Mouse (Mus musculus): ENCODE measurements at regions not wholly inside any gene's neighbourhood (a gene's known extent, or its start where the extent isn't known, plus 50 kb on each side); places are given as distances from the start of the nearest gene placed in this dataset.

DNA sequence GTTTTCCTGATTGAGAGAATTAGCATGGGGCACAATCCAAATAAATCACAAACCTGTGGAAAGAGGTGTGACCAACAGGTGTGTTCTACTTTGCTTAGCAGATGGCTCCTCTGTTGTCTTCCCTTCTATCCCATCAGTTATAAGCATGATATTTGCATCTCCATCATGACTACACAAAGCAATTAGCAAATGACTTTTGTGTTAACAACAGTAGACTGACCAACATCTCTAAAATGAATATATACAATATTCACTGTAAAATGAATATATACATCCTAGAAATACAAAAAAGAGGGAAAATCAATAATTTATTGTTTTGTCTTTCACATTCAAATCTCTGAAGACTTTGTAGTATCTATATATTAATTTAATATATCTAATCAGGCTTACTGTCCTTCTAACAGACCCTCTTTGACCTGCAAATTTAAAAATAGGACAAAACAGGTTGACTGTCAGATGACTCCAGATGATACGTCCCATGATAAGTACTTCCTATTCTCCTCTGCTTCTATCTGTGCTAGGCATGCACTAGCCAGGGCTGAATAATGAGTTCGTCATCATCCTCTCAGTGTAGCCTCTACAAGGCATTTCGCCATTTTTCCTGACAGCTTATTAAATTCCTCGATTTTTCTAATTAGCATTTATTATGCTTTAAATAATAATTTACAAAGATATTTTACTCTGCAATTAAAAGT lies 519.5 kb upstream of the Cited2 start:
- ATAC-seq (ENCODE audit: low FRiP score) = peak; percentile 64; the same call in 1 of the 2 replicates
- Histone ChIP-seq H3K27ac (peak overlapping the region; percentile 64; the same call in 1 of the 2 replicates), H3K27me3 (peaks cover 11% of the 10 kb centered on the region; the same call in 1 of the 2 replicates), H3K9ac (no peak overlapping the region), H3K4me2 (no peak overlapping the region), H3K4me1 (peaks cover 20% of the 10 kb centered on the region), H3K9me3 (no peaks in the 10 kb centered on the region), H3K36me3 (replicated peaks) (no peaks in the 10 kb centered on the region), H3K4me3 (replicated peaks) (no peak overlapping the region)
- WGBS = 49% methylated on average over 4 of the region's 4 CpGs

DNA sequence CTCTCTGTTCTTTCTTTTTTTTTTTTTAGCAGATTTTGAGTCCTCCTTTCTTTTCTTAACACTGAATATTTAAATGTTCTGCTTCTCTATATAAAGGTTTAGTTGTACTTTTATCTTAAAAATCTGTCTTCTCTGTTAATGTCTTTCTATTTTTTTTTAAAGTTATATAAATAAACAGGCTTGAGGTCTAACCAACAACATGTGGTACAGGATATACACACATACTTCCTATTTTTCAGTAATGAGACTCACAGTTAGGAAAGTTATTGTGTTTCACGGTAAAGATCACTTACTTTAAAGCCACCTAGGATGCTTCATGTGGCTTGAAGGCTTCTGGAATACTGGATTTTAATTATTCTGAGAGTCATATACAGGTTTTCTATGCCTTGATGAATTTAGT lies 518.9 kb upstream of the Cited2 start:
- H3K4me3 ChIP-seq (replicated peaks) = no peak overlapping the region
- H3K27me3 ChIP-seq = peaks cover 11% of the 10 kb centered on the region; the same call in 1 of the 2 replicates
- no peak overlapping the region for H3K9ac ChIP-seq
- peaks cover 20% of the 10 kb centered on the region for H3K4me1 ChIP-seq
- H3K9me3 ChIP-seq = no peaks in the 10 kb centered on the region
- 59% methylated on average over 1 of the region's 1 CpGs for WGBS
- H3K36me3 ChIP-seq (replicated peaks) = no peaks in the 10 kb centered on the region
- H3K27ac ChIP-seq = no peak overlapping the region
- H3K4me2 ChIP-seq = no peak overlapping the region
- no peak for ATAC-seq (ENCODE audit: low FRiP score)

- Histone ChIP-seq H3K9ac (no peak overlapping the region), H3K27me3 (no peaks in the 10 kb centered on the region), H3K4me1 (peaks cover 19% of the 10 kb centered on the region), H3K4me3 (replicated peaks) (no peak overlapping the region), H3K27ac (no peak overlapping the region), H3K9me3 (no peaks in the 10 kb centered on the region), H3K36me3 (replicated peaks) (no peaks in the 10 kb centered on the region), H3K4me2 (peak overlapping the region; percentile 26; the same call in 1 of the 2 replicates)
- peak; percentile 58; the same call in 1 of the 2 replicates for ATAC-seq (ENCODE audit: low FRiP score)
- 17% methylated on average over 12 of the region's 12 CpGs for WGBS
Observed at GRCm38 (mm10) chr10:17212551-17213309, 510.3 kb upstream of the Cited2 start.

DNA sequence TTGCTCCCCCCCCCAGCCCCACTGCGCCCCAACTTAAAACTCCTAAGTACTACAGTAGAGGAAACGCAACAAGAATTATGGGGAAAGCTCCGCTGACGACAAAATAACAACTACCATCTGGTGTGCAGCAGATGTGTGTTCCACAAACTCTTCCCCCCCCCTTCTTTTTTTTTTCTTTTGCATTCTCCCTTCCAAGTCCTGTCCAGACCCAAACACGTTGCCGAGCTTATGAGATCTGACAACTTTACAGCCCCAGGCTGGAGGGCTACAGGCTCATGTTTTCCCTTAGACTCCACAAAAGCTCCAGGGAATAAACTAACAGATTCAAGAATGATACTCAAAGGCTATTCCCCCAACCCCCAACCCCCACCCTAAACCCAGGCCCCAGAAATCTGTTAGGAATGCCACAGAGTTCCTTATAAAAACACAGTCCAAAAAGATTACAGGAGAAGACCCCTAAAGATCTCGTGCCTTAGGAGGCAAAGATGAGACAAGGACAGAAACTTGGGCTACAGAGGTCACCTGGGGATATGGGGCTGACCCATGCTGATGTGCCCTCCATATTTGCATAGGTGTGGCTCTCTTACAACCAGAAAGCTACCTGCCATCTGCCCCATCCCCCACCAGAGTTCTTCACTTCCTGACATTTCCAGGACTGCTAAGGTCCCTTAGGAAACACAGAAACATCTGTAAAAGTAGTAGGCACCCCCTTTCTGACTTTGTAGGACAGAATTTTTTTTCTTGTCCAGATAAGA lies 509.5 kb upstream of the Cited2 start:
- Histone ChIP-seq H3K36me3 (replicated peaks) (no peaks in the 10 kb centered on the region), H3K27me3 (no peaks in the 10 kb centered on the region), H3K9ac (no peak overlapping the region), H3K4me3 (replicated peaks) (no peak overlapping the region), H3K4me2 (peak overlapping the region; percentile 26; the same call in 1 of the 2 replicates), H3K27ac (no peak overlapping the region), H3K9me3 (no peaks in the 10 kb centered on the region), H3K4me1 (peaks cover 19% of the 10 kb centered on the region)
- 42% methylated on average over 7 of the region's 7 CpGs for WGBS
- ATAC-seq (ENCODE audit: low FRiP score) = peak; percentile 57; the same call in 1 of the 2 replicates

DNA sequence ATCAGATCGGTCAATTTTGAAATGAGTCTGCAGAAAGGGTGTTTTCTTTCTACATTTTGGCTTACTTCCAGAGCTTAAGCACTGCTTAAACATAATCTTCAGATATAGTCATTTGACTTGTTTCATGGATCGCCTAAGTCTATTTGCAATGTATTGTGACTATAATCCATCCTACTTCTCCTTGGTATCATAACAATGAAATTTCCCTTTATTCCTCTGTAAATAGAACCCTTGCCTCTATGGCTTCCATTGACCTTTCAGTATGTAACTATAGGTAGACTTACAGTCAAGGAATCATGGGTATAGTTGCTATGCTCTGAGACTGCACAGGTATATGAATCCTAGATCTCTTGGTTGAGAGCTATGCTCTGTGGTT lies 509.0 kb upstream of the Cited2 start:
- H3K9ac ChIP-seq = no peak overlapping the region
- WGBS = 86% methylated on average over 2 of the region's 2 CpGs
- H3K27me3 ChIP-seq = no peaks in the 10 kb centered on the region
- no peaks in the 10 kb centered on the region for H3K9me3 ChIP-seq
- H3K36me3 ChIP-seq (replicated peaks) = no peaks in the 10 kb centered on the region
- no peak overlapping the region for H3K4me3 ChIP-seq (replicated peaks)
- ATAC-seq (ENCODE audit: low FRiP score) = no peak
- no peak overlapping the region for H3K4me2 ChIP-seq
- no peak overlapping the region for H3K27ac ChIP-seq
- H3K4me1 ChIP-seq = peaks cover 19% of the 10 kb centered on the region

- H3K27ac ChIP-seq = no peak overlapping the region
- no peak overlapping the region for H3K4me3 ChIP-seq (replicated peaks)
- H3K4me2 ChIP-seq = no peak overlapping the region
- no peak overlapping the region for H3K9ac ChIP-seq
- no peaks in the 10 kb centered on the region for H3K27me3 ChIP-seq
- H3K4me1 ChIP-seq = peaks cover 19% of the 10 kb centered on the region
- H3K9me3 ChIP-seq = no peaks in the 10 kb centered on the region
- WGBS = 80% methylated on average over 3 of the region's 3 CpGs
- no peaks in the 10 kb centered on the region for H3K36me3 ChIP-seq (replicated peaks)
- no peak for ATAC-seq (ENCODE audit: low FRiP score)
Observed at GRCm38 (mm10) chr10:17215029-17215428, 508.0 kb upstream of the Cited2 start.

GRCm38 (mm10) chr10:17221495-17221894 lies 501.5 kb upstream of the Cited2 start:
- Histone ChIP-seq H3K4me3 (replicated peaks) (no peak overlapping the region), H3K36me3 (replicated peaks) (no peaks in the 10 kb centered on the region), H3K4me2 (no peak overlapping the region), H3K9ac (no peak overlapping the region), H3K27me3 (no peaks in the 10 kb centered on the region), H3K9me3 (no peaks in the 10 kb centered on the region), H3K4me1 (no peaks in the 10 kb centered on the region), H3K27ac (no peak overlapping the region)
- 53% methylated on average over 2 of the region's 2 CpGs for WGBS
- no peak for ATAC-seq (ENCODE audit: low FRiP score)

DNA sequence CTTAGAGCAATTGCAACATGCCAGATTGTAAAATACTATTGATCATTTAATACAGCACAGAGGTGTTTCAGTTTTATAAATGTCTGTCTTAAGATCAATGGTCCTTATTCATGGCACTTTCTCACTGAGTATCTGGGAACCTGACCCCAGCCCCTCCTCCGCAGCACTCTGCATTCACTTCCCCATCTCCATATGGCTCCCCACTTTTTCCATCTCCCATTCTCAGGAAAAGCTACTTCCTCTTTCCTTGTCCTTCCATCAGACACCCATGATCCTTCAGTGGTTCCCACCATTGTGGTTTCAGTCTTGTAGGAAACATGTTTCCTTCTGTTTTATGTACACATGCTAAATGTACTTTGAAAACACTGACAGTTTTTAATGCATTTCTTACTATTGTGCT lies 497.3 kb upstream of the Cited2 start:
- no peak overlapping the region for H3K4me3 ChIP-seq (replicated peaks)
- 100% methylated on average over 1 of the region's 1 CpGs for WGBS
- H3K36me3 ChIP-seq (replicated peaks) = no peaks in the 10 kb centered on the region
- H3K27ac ChIP-seq = no peak overlapping the region
- H3K4me2 ChIP-seq = no peak overlapping the region
- H3K9ac ChIP-seq = no peak overlapping the region
- ATAC-seq (ENCODE audit: low FRiP score) = no peak
- peaks cover 9% of the 10 kb centered on the region for H3K4me1 ChIP-seq
- H3K27me3 ChIP-seq = 0 out of 2 replicates have a peak, but pooled peaks cover 4% of the 10 kb centered on the region
- no peaks in the 10 kb centered on the region for H3K9me3 ChIP-seq

- peaks cover 19% of the 10 kb centered on the region for H3K4me1 ChIP-seq
- H3K9me3 ChIP-seq = no peaks in the 10 kb centered on the region
- H3K9ac ChIP-seq = no peak overlapping the region
- H3K4me3 ChIP-seq (replicated peaks) = no peak overlapping the region; the same call in 1 of the 2 replicates
- ATAC-seq (ENCODE audit: low FRiP score) = peak; percentile 90
- peak overlapping the region; percentile 31 for H3K4me2 ChIP-seq
- H3K27me3 ChIP-seq = 0 out of 2 replicates have a peak, but pooled peaks cover 8% of the 10 kb centered on the region
- WGBS = under 1% methylated on average over 16 of the region's 16 CpGs
- no peaks in the 10 kb centered on the region for H3K36me3 ChIP-seq (replicated peaks)
- peak overlapping the region; percentile 76 for H3K27ac ChIP-seq
Observed at GRCm38 (mm10) chr10:17230040-17230818, 492.8 kb upstream of the Cited2 start.

- H3K27ac ChIP-seq = no peak overlapping the region
- no peak overlapping the region for H3K4me3 ChIP-seq (replicated peaks)
- H3K27me3 ChIP-seq = 0 out of 2 replicates have a peak, but pooled peaks cover 4% of the 10 kb centered on the region
- peaks cover 40% of the 10 kb centered on the region for H3K4me1 ChIP-seq
- no peak overlapping the region for H3K4me2 ChIP-seq
- H3K36me3 ChIP-seq (replicated peaks) = no peaks in the 10 kb centered on the region
- 17% methylated on average over 10 of the region's 10 CpGs for WGBS
- H3K9ac ChIP-seq = no peak overlapping the region
- no peak for ATAC-seq (ENCODE audit: low FRiP score)
- no peaks in the 10 kb centered on the region for H3K9me3 ChIP-seq
Observed at GRCm38 (mm10) chr10:17235955-17236650, 486.9 kb upstream of the Cited2 start.

GRCm38 (mm10) chr10:17236761-17237160 lies 486.3 kb upstream of the Cited2 start:
- no peak overlapping the region for H3K9ac ChIP-seq
- H3K9me3 ChIP-seq = no peaks in the 10 kb centered on the region
- no peaks in the 10 kb centered on the region for H3K36me3 ChIP-seq (replicated peaks)
- H3K4me1 ChIP-seq = peaks cover 36% of the 10 kb centered on the region
- 42% methylated on average over 2 of the region's 2 CpGs for WGBS
- no peak overlapping the region for H3K4me3 ChIP-seq (replicated peaks)
- no peak for ATAC-seq (ENCODE audit: low FRiP score)
- 0 out of 2 replicates have a peak, but pooled peaks cover 4% of the 10 kb centered on the region for H3K27me3 ChIP-seq
- no peak overlapping the region for H3K27ac ChIP-seq
- H3K4me2 ChIP-seq = no peak overlapping the region
